Mouse (Mus musculus) kidney, adult 2 months (tissue): ENCODE results near the gene Ccdc9b. TPM values are rescaled to one million over a fixed set of nuclear protein-coding genes. Genes with fewer than 3 reads are reported as not detected.

Experiments
- DNase-seq: peaks from one replicate; pipeline ENCODE4 v3.0.0; 2021
- H3K27ac ChIP-seq: fragments of 200-500 bp; 2 replicates; pipeline ENCODE4 v1.5.1; 2012; ENCODE audit warnings: low read depth, low read length, control low read depth, inconsistent platforms; ENCODE audit not compliant: insufficient read depth
- H3K27me3 ChIP-seq: fragments of 200-500 bp; replicated peaks from 2 replicates; pipeline ENCODE4 v1.6.1; 2012; ENCODE audit warnings: mild to moderate bottlenecking, moderate library complexity, low read length, inconsistent platforms; ENCODE audit not compliant: control insufficient read depth, insufficient read depth
- H3K36me3 ChIP-seq: fragments of 200-500 bp; 2 replicates; pipeline ENCODE4 v1.6.1; 2012; ENCODE audit warnings: mild to moderate bottlenecking, moderate library complexity, low read length, inconsistent platforms; ENCODE audit not compliant: control insufficient read depth, insufficient read depth
- H3K4me1 ChIP-seq: fragments of 200-500 bp; 2 replicates; pipeline ENCODE4 v1.6.1; 2011; ENCODE audit warnings: low read length; ENCODE audit not compliant: control insufficient read depth, insufficient read depth
- H3K4me3 ChIP-seq: fragments of 200-500 bp; 2 replicates; pipeline ENCODE4 v1.5.1; 2011; ENCODE audit warnings: mild to moderate bottlenecking, low read depth, low read length, control low read depth; ENCODE audit not compliant: insufficient read depth
- CTCF ChIP-seq: fragments of 200-500 bp; conservative IDR thresholded peaks from 2 replicates; pipeline ENCODE4 v1.5.1; 2011; ENCODE audit warnings: low read depth, mild to moderate bottlenecking, control low read depth, low read length, moderate library complexity, mixed read lengths; ENCODE audit not compliant: insufficient read depth, insufficient read length
- POLR2A ChIP-seq: fragments of 200-500 bp; IDR thresholded peaks from one replicate; pipeline ENCODE4 v1.6.1; 2011; ENCODE audit warnings: low read depth, low read length, control low read depth
- WGBS: fragments of 180-500 bp; shearing (Covaris S2); methylation state at CpG from one replicate; pipeline ENCODE4 v1.1.7; 2018; 5-methylcytosine and 5-hydroxymethylcytosine counted together
- polyA plus RNA-seq: library from polyadenylated mRNA; depleted of rRNA; stranded (reverse); fragments of >200 nt; gene quantifications from 2 replicates; pipeline ENCODE4 v1.2.3, GENCODE M21; 2012; rRNA removed

Ccdc9b gene
- 3.4 and 3.6 TPM in 2 replicates for polyA plus RNA-seq

DNA sequence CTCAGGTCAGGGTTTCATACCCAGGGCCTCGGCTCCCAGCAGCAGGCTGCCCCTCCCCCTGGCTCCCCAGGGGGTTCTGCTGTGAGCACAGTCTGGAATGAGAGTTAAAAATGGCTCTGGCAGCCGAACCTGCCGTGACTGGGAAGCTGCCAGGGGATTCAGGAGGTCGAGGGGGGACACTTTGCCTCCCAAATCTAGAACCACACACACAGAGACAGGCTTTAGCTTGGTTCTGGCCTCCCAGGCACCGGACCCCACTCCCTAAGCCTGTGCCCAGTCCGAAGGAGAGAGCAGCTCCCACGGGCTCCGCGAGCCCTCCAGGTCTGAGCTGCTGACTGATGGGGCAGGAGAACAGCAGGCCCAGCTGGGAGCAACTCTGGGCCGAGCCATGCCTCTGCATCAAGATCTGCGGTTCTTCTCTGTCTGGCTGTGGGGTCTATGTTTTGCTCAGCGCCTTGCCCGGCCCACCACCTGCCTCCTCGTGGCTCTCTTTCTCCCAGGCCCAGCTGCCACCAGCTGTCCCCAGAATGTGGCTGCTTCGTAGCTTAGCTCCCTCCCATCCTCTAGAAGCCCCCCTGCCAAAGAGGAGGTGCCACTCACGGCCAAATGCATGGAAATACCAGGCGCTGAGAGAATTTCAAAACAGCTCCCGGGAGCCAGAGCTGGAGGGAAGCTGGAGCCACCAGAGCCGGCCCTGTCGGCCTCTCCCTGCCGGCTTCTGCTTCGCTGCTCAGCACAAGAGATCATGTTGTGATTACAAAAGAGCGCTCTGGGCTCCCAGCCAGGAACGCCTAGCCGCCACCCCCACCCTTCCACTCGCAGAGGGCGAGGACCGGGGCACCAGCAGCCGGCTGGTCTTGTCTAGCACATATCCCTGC lies at the start of gene Ccdc9b:
TSS of gene Ccdc9b (minus strand) at position 756 of the 878 bp plus-strand sequence.
- DNase-seq: peak; percentile 97
- no peak for TF ChIP-seq CTCF
- TF ChIP-seq POLR2A: no peak
- WGBS: 7% methylated on average over 29 of the region's 29 CpGs
- Histone ChIP-seq H3K4me1 (peaks cover 14% of the 10 kb centered on the region; the same call in 1 of the 2 replicates), H3K27me3 (no peaks in the 10 kb centered on the region), H3K36me3 (no peaks in the 10 kb centered on the region), H3K4me3 (peak within 1 kb of the TSS; percentile 54), H3K27ac (peak within 1 kb of the TSS; percentile 96)

DNA sequence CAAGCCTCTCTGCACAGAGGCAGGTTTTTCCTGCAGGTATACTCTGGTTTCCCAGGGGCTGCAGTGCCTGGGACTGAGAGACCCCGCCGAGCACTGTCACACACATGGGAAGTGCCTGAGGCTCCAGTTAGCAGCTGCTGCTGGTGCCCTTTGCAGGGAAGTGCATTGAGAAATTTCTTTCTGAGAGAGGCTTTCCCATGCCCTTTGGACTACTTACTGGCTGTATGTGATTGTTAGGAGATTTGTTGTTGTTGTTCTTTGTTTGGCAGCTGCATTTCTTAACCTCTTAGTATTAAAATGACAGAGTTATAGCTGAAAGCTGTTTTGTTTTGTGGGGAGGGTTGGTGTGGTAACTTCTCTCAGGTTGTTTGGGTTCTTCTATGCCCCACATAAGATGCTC lies 48.4 kb upstream of the Ccdc9b start:
- TF ChIP-seq POLR2A: no peak
- TF ChIP-seq CTCF: no peak
- 40% methylated on average over 2 of the region's 2 CpGs for WGBS

DNA sequence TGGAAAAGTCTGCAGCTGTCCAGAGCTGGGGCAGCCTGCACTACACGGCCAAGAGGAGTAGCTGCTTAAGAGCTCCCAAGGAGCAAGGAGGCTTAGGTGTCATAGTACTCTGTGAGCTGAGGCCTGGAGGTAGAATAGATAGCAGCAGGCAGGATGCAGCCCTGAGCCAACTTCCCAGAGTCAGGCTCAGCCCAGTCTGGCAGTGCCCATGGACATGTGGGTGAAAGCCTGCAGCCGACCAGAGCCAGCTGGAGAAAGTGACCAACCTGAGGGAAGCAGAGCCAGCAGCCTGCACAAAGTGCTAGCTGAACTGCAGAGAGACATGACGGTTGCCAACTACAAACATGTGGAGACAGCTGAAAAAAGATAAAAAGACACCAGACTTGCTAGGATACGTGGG lies 44.4 kb upstream of the Ccdc9b start:
- TF ChIP-seq POLR2A (no peak), CTCF (no peak)
- Histone ChIP-seq H3K4me1 (no peaks in the 10 kb centered on the region), H3K27me3 (no peaks in the 10 kb centered on the region; the same call in 1 of the 2 replicates), H3K4me3 (no peak overlapping the region), H3K27ac (no peak overlapping the region), H3K36me3 (no peaks in the 10 kb centered on the region)
- WGBS: 68% methylated on average over 4 of the region's 4 CpGs
- peak; percentile 10 for DNase-seq

More for the DNA sequence above, 48.4 kb upstream of the Ccdc9b start:
- Histone ChIP-seq H3K27me3 (no peaks in the 10 kb centered on the region; the same call in 1 of the 2 replicates), H3K4me3 (no peak overlapping the region), H3K27ac (no peak overlapping the region), H3K36me3 (no peaks in the 10 kb centered on the region), H3K4me1 (no peaks in the 10 kb centered on the region)
- DNase-seq: no peak

DNA sequence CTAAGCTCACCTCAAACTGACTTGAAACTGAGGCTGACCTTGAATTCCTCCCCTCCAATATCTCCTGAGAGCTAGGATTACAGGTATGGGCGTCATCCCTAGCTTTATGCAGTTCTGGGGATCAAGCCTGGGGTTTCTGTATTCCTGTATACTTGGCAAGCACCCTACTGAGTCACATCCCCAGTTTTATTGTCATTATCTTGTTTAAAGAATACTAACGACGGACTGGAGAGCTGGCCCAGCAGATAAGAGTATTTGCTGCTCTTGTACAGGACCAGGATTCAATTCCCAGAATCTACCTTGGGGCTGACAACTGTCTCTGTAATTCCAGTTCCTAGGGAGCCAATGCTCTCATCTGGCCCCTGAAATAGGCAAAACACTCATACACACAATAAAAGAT lies 43.3 kb upstream of the Ccdc9b start:
- H3K4me1 ChIP-seq: no peaks in the 10 kb centered on the region
- H3K27ac ChIP-seq: no peak overlapping the region
- no peaks in the 10 kb centered on the region; the same call in 1 of the 2 replicates for H3K27me3 ChIP-seq
- DNase-seq: no peak
- no peak for TF ChIP-seq POLR2A
- no peak for TF ChIP-seq CTCF
- H3K4me3 ChIP-seq: no peak overlapping the region
- WGBS: 57% methylated on average over 3 of the region's 3 CpGs
- no peaks in the 10 kb centered on the region for H3K36me3 ChIP-seq

DNA sequence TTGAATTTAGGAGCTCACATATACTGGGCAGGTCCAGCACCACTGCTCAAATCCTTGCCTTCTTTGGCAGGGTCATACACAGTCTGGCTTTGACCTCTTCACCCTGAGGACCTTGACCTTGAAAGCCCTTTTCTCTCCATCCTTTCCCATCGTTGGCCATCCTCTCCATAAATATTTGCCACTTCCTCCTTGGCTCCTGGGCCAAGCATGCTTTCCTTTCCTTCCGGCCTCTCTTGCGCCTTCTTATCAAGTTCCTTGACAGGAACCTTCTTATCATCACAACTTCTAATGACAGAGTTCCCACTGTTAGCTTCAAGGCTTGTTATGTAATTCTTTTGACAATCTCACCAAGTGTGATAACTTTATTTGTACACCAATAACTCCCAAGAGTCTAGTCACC lies 42.7 kb upstream of the Ccdc9b start:
- DNase-seq: no peak
- H3K27me3 ChIP-seq: no peaks in the 10 kb centered on the region; the same call in 1 of the 2 replicates
- H3K4me1 ChIP-seq: no peaks in the 10 kb centered on the region
- H3K27ac ChIP-seq: no peak overlapping the region
- 50% methylated on average over 3 of the region's 3 CpGs for WGBS
- H3K36me3 ChIP-seq: no peaks in the 10 kb centered on the region
- no peak overlapping the region for H3K4me3 ChIP-seq
- TF ChIP-seq CTCF (no peak), POLR2A (no peak)

DNA sequence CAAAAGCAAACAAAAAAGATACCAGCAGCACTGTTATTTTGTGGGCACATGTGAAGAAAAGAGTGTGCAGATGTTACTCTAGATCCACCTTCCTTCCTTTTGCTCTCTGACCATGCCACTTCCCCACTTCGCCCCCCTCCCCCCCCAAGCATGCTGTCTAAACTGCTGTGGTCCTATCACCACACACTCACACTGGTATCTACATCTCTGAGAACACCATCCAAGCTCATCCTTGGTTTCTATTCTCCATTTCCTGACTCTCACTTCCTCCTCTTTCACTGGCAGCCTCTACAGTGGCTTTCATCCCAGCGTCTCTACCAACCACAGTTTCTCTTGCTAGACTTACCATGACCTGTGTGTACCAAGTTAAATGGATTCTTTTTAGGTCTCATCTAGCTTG lies 42.0 kb upstream of the Ccdc9b start:
- TF ChIP-seq POLR2A: no peak
- no peak for TF ChIP-seq CTCF
- WGBS: 85% methylated on average over 2 of the region's 2 CpGs
- peak; percentile 7 for DNase-seq
- Histone ChIP-seq H3K4me1 (no peaks in the 10 kb centered on the region), H3K27ac (no peak overlapping the region), H3K27me3 (no peaks in the 10 kb centered on the region; the same call in 1 of the 2 replicates), H3K36me3 (no peaks in the 10 kb centered on the region), H3K4me3 (no peak overlapping the region)

DNA sequence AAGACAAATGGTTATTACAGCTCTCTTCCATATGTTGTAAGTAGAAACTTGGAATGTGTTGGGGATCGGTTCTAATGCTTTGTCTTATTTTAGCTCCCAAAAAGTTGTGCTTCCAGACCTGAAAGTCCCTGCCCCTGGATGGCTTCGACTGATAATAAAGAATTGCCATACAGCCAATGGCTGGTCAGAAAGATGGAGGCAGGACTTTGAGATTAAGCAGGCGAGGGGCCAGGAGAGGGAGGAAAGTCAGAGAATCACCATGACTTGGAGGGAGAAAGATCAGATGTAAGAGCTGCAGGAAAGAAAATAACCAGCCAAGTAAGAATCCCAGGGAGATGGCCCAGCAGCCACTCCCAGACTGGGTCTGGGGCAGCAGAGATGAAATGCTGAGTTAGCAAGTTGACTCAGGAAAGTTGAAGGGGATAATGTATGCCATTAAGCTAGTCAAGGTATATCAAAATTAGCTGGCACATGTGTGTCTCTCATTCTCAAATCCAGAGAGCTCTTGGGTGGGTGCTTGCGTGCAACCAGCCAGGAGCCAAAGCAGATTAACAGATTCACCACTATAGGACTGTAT lies 40.2 kb upstream of the Ccdc9b start:
- WGBS: 77% methylated on average over 4 of the region's 4 CpGs
- no peak for DNase-seq
- Histone ChIP-seq H3K27me3 (no peaks in the 10 kb centered on the region; the same call in 1 of the 2 replicates), H3K4me3 (no peak overlapping the region), H3K4me1 (no peaks in the 10 kb centered on the region), H3K27ac (no peak overlapping the region), H3K36me3 (no peaks in the 10 kb centered on the region)
- TF ChIP-seq CTCF (no peak), POLR2A (no peak)
